Mouse (Mus musculus) myocyte (in vitro differentiated cells): ENCODE measurements around the gene Col4a1.

Experiments
- MAX ChIP-seq: IDR thresholded peaks from one replicate; pipeline ENCODE4 v1.6.1; 2011; ENCODE audit warnings: low read depth, mild to moderate bottlenecking, control low read depth
- POLR2A ChIP-seq: IDR thresholded peaks from one replicate; pipeline ENCODE4 v1.6.1; 2011; ENCODE audit warnings: low read depth, mild to moderate bottlenecking, control low read depth, moderate library complexity; ENCODE audit not compliant: insufficient read length
- TCF12 ChIP-seq: IDR thresholded peaks from one replicate; pipeline ENCODE4 v1.6.1; 2011; ENCODE audit warnings: mild to moderate bottlenecking, control low read depth; ENCODE audit not compliant: poor library complexity, insufficient read depth, severe bottlenecking
- USF1 ChIP-seq: IDR thresholded peaks from one replicate; pipeline ENCODE4 v1.6.1; 2011; ENCODE audit warnings: low read depth, mild to moderate bottlenecking, control low read depth, moderate library complexity

GRCm38 (mm10) chr8:11250149-11250548, 62.5 kb downstream of the Col4a1 start:
- TF ChIP-seq POLR2A (no peak), USF1 (no peak), MAX (no peak), TCF12 (no peak)
